Mouse (Mus musculus) frontal cortex, postnatal 10 days (tissue): Measurements from ENCODE around the gene Sf1.

Experiments used
- DNase-seq, 2 experiments: peaks; one replicate each; pipeline ENCODE4 v3.0.0; 2022; ENCODE audit warnings: low spot score in 2 of 2, mixed read lengths in 1 of 2

The Sf1 gene

GRCm38 (mm10) chr19:6398447-6399284, 35.2 kb downstream of the Sf1 start:
- peak in 1 of 2 experiments; percentile 66 for DNase-seq

GRCm38 (mm10) chr19:6399285-6400095, 36.0 kb downstream of the Sf1 start, which contains the start of gene Rasgrp2:
TSS of gene Rasgrp2 (plus strand) at chr19:6399340.
- peak; percentile 66 to 67 for DNase-seq

- DNase-seq = peak in 1 of 2 experiments; percentile 63
Measured at GRCm38 (mm10) chr19:6400096-6401086, 36.9 kb downstream of the Sf1 start.

- DNase-seq = peak; percentile 50 to 71
Measured at GRCm38 (mm10) chr19:6401131-6401815, 37.8 kb downstream of the Sf1 start.

- DNase-seq = no peak
Measured at GRCm38 (mm10) chr19:6401951-6402350, 38.5 kb downstream of the Sf1 start.

GRCm38 (mm10) chr19:6403869-6404268, 40.4 kb downstream of the Sf1 start:
- no peak for DNase-seq

GRCm38 (mm10) chr19:6405433-6405832, 41.9 kb downstream of the Sf1 start:
- no peak for DNase-seq

- DNase-seq = no peak
Measured at GRCm38 (mm10) chr19:6407109-6407508, 43.6 kb downstream of the Sf1 start.

- DNase-seq = no peak
Measured at GRCm38 (mm10) chr19:6407816-6408510, 44.5 kb downstream of the Sf1 start.

GRCm38 (mm10) chr19:6408749-6409148, 45.3 kb downstream of the Sf1 start:
- DNase-seq = no peak

- no peak for DNase-seq
Measured at GRCm38 (mm10) chr19:6409176-6409575, 45.7 kb downstream of the Sf1 start.

- DNase-seq = no peak
Measured at GRCm38 (mm10) chr19:6409936-6410335, 46.4 kb downstream of the Sf1 start.

- DNase-seq = no peak
Measured at GRCm38 (mm10) chr19:6412798-6413197, 49.3 kb downstream of the Sf1 start.

GRCm38 (mm10) chr19:6415454-6415853, 52.0 kb downstream of the Sf1 start:
- no peak for DNase-seq

GRCm38 (mm10) chr19:6416124-6416770, 52.8 kb downstream of the Sf1 start:
- peak; percentile 29 to 59 for DNase-seq

- peak in 1 of 2 experiments; percentile 13 for DNase-seq
Measured at GRCm38 (mm10) chr19:6416894-6417761, 53.6 kb downstream of the Sf1 start.

GRCm38 (mm10) chr19:6418233-6418879, 54.9 kb downstream of the Sf1 start, which contains the start of gene Nrxn2:
TSS of gene Nrxn2 (plus strand) at chr19:6418731.
- peak; percentile 92 for DNase-seq
